Mouse (Mus musculus): ENCODE data around the gene Arhgap5. TPM values are rescaled to one million over a fixed set of nuclear protein-coding genes. Genes with fewer than 3 reads are reported as not detected.

The Arhgap5 gene
- polyA plus RNA-seq (2012; rRNA removed) = 8.8 and 11.7 TPM in 2 replicates

DNA sequence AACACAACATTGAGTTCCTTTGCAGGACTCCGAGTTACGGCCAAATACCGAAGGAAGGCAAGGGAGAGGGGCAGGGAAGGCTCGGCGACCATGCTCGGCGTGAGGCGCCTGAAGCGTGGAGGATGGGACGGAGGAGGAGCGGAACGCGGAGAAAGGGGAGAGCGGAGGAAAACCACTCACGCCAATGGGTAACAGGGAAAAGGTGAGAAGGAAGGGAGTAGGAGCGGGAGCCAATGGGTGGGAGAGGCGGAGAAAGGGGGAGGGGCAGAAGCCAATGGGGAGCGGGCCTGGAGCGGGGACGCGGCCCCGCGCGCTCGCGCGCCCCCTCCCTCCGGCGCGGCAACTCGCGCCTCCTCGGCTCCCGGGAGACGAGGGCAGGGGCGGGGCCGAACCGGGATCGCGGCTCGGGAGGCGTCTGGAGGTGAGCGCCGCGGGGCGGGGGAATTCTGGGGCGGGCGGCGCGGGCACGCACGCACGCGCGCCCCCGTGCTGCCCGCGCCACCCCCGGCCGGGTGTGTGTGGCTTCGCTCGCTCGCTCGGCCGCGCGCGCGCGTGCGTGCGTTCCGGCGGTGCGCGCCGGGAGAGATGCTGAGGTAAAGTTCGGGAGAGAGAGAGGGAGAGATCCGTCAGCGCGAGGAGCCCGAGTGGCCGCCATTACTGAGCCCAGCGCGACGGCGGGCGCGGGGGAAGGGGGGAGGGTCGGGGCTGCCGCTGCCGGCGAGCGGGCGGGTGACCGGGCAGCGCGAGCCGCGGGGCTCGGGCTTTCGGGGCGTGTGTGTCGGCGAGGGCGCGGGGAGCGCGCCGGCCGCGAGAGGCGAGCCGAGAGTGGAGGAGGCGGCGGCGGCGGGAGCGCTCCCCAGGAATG lies at the start of gene Arhgap5:
TSS of gene Arhgap5 (plus strand) at position 517 of the 865 bp plus-strand sequence.

Other genes with a start within 250 kb of the Arhgap5 start
- 0.01 and 0.02 TPM in 2 replicates for gene Akap6, start 195.4 kb downstream of the Arhgap5 start, polyA plus RNA-seq (2012; rRNA removed)